Mouse (Mus musculus): ENCODE measurements at regions not wholly inside any gene's neighbourhood (a gene's known extent, or its start where the extent isn't known, plus 50 kb on each side); places are given as distances from the start of the nearest gene placed in this dataset.

DNA sequence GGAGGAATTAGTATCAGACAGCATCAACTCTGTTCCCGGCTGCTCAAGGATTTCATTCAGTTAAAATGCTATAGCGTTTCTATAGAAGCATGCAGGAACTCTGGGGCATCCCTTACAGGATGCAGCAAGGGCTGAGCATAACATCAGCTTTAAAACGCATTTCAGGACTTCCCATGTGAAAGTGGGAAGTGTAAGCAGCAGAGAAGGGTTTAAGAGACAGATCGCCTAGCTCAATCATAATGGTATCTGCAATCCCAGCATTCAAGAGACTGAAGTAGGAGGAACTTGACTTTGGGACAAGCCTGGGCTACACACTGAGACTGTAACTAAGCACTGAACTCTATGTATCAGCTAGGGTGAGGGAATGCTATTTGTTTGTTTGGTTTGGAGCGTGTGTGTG is 96.2 kb upstream of the Arhgap32 start:
- TF ChIP-seq POLR2A (IDR thresholded peaks at IDR 0.05; ENCODE audit: borderline replicate concordance, insufficient read depth, low read length) (no peak), CTCF (IDR thresholded peaks at IDR 0.05; ENCODE audit: borderline replicate concordance, insufficient read depth, low read depth, low read length) (no peak)

Data from cerebellum, adult 2 months (tissue).